Mouse (Mus musculus): ENCODE results near the gene Zfp597. TPM values are rescaled to one million over a fixed set of nuclear protein-coding genes. Genes with fewer than 3 reads are reported as not detected.

Zfp597 gene
- total RNA-seq (2017) = 17.1 and 18.4 TPM in 2 replicates

DNA sequence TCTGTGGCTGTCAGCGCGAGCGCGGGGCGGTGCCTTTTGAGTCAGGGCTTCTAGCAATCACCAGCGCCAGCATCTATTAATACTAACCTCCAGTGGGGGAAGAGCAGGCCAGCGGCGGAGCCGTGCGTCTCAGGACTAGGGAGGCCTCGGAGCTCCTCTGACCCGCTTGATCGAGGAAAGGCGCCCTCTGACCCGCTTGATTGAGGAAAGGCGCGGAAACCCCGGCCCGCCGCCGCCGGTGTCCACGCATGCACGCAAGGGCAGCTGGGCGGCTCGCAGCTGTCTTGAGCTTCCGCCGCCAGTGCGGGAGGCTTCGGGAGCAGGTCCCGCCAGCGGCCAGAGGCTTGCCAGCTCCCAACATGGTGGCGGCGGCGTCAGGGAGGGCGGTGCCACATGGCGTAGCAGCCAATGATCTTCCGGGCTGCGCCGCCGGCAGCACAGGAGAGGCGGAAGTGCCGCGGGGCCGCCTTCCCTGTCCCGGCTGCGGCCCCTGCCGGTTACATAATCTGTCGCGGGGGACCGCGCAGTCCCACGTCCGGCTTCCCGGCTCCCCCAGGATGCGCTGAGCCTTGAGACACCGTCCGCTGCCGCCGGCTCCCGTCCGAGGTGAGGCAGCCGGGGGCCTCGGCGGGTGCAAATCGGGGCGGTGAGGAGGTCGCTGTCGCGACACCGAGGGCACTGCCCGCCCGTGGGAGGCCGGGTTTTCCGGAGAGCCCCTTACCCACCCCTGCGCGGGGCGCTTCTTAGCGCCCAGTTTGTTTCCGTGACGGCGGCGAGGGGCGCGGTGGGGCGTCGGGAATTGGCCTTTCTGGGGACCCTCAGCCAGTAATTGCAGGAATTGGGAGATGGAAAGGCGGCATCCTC, at the start of gene Zfp597, which contains the start of gene Gm20695:
Gene Zfp597, minus strand, starts transcription at position 361 of the 864 bp plus-strand sequence.
Gene Gm20695, plus strand, starts transcription at position 448 of the 864 bp plus-strand sequence.
- ATAC-seq (replicated peaks in 1 of 2; ENCODE audit: insufficient read depth in 1 of 2, low FRiP score in 2 of 2, low TSS enrichment in 1 of 2, low read depth in 1 of 2, poor library complexity in 2 of 2, severe bottlenecking in 2 of 2) = peak; percentile 93 to 99

GRCm38 (mm10) chr16:3934091-3934490, 49.7 kb upstream of the Zfp597 start:
- no peak for ATAC-seq (replicated peaks in 1 of 2; ENCODE audit: insufficient read depth in 1 of 2, low FRiP score in 2 of 2, low TSS enrichment in 1 of 2, low read depth in 1 of 2, poor library complexity in 2 of 2, severe bottlenecking in 2 of 2)

DNA sequence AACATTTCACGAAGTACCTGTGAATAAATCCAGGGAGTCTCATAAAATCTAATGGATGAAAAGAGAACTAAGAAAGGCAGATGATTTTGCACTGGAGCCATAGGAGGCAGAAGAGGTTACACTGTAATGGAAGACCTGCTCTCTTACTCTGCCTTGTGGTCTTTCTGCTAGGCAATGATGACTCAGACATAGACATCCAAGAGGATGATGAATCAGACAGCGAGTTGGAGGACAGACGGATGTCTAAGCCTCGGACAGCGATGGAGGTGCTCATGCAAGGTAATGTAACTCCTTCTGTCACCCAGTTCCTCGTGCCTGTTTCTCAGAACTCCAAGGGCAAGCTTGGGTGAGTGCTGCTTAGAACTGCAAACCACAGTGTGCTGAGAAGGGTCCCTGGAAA, 49.2 kb upstream of the Zfp597 start:
- no peak for ATAC-seq (replicated peaks in 1 of 2; ENCODE audit: insufficient read depth in 1 of 2, low FRiP score in 2 of 2, low TSS enrichment in 1 of 2, low read depth in 1 of 2, poor library complexity in 2 of 2, severe bottlenecking in 2 of 2)

DNA sequence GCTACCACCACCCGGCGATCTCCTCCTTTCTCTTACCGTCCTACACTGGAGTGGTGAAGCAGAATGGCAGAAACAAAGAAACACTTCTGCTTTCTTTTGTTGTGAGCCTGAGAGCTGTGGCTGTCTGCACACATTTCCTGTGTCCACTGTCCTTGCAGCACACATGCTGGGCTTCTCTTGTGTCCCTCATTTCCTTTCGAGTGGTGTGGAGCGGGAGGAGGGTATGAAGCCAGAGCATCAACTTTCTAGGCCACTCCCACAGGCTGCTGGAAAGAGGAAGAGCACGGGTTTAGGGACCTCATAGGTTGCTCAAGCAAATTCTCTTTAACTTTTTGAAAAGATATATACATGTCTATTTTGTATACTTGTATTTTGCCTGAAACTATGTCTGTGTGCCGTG, 44.8 kb upstream of the Zfp597 start:
- ATAC-seq (replicated peaks in 1 of 2; ENCODE audit: insufficient read depth in 1 of 2, low FRiP score in 2 of 2, low TSS enrichment in 1 of 2, low read depth in 1 of 2, poor library complexity in 2 of 2, severe bottlenecking in 2 of 2) = peak; percentile 32 to 62; a peak in 2 of 4 replicates

- ATAC-seq (replicated peaks in 1 of 2; ENCODE audit: insufficient read depth in 1 of 2, low FRiP score in 2 of 2, low TSS enrichment in 1 of 2, low read depth in 1 of 2, poor library complexity in 2 of 2, severe bottlenecking in 2 of 2) = no peak
Observed at GRCm38 (mm10) chr16:3928582-3928981, 44.2 kb upstream of the Zfp597 start.

DNA sequence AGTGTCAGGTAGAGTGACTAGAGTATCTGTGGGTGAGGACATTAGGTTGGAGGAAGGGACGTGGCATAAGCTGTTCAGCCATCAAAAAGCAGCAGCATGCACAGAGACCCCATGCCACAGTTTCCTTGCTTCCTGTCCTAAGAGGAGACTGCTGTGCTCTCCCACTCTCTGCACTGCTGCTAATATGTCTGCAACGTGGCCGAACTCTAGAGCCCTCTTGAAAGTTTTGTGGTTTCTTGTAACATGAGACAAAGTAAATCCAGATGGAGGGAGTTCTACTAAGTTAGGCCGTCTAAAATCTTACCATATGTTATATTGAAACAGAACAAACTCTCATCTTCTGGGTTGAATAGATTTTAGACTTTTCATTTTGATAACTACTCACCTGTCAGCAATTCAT, 39.6 kb upstream of the Zfp597 start:
- ATAC-seq (replicated peaks in 1 of 2; ENCODE audit: insufficient read depth in 1 of 2, low FRiP score in 2 of 2, low TSS enrichment in 1 of 2, low read depth in 1 of 2, poor library complexity in 2 of 2, severe bottlenecking in 2 of 2) = no peak

DNA sequence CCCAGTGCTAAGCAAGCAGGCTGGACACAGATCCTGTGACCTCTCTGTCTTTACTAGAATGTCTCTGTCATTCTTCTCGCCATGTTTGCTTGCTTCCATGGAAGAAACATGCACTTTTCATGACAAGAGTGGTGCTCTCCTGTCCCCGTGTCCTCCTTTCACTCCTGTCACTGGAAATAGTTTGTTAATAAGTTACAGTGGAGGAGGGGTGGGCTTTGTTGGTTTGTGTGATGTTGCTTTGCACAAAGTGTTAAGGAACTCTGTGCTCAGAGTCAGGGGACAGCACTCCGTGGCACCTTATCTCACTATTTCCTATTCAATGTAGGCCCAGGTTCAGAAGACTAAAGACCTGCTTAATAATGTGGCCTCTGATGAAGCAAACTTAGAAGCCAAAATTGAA, 39.2 kb upstream of the Zfp597 start:
- ATAC-seq (replicated peaks in 1 of 2; ENCODE audit: insufficient read depth in 1 of 2, low FRiP score in 2 of 2, low TSS enrichment in 1 of 2, low read depth in 1 of 2, poor library complexity in 2 of 2, severe bottlenecking in 2 of 2) = no peak

DNA sequence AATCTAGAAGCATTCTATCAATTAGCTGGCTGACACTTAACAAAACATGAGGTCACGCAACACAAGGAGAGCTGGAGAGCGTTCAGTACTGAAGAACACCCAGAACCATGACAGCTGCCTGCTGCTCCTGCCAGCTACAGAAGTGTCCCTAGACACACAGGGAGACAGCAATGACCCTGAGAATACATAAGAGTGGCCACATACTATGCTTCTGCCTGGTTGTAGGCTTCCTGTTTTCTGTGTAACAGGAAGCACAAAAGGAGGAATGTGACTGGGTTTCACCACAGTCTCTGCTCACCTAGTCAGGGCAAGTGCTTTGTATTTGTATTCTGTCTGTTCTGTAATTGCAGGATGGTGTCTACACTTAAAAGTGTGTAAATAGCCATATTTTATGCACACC, 36.4 kb upstream of the Zfp597 start:
- ATAC-seq (replicated peaks in 1 of 2; ENCODE audit: insufficient read depth in 1 of 2, low FRiP score in 2 of 2, low TSS enrichment in 1 of 2, low read depth in 1 of 2, poor library complexity in 2 of 2, severe bottlenecking in 2 of 2) = peak in 1 of 2 experiments; percentile 42; a peak in 1 of 4 replicates

- no peak for ATAC-seq (replicated peaks in 1 of 2; ENCODE audit: insufficient read depth in 1 of 2, low FRiP score in 2 of 2, low TSS enrichment in 1 of 2, low read depth in 1 of 2, poor library complexity in 2 of 2, severe bottlenecking in 2 of 2)
Observed at GRCm38 (mm10) chr16:3909118-3909517, 24.8 kb upstream of the Zfp597 start.

GRCm38 (mm10) chr16:3908537-3909111, 24.3 kb upstream of the Zfp597 start, which contains the start of the genes 1700037C18Rik and Cluap1:
TSS of gene 1700037C18Rik (minus strand) at chr16:3908689.
TSS of gene Cluap1 (plus strand) at chr16:3908801.
- peak; percentile 95 to 96 for ATAC-seq (replicated peaks in 1 of 2; ENCODE audit: insufficient read depth in 1 of 2, low FRiP score in 2 of 2, low TSS enrichment in 1 of 2, low read depth in 1 of 2, poor library complexity in 2 of 2, severe bottlenecking in 2 of 2)

DNA sequence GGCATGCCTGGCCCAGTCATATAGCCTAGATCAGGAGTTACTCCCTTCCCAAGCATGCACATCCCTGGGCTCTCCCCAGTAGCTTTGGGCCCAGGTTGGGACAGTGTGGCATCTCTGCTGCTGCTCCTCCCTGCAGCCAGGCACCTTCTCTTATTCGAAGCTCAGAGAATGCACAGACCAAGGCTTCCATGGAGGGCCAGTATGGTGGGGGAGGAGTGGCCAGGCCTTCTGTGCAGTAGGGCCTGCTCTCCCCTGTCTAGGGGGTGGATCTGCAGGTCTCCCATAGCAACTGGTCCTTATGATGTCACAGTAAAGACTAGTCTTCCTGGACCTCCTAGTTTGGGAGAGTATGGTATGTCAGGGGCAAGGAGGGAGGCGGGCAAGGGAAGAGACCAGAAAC, 23.1 kb upstream of the Zfp597 start:
- no peak for ATAC-seq (replicated peaks in 1 of 2; ENCODE audit: insufficient read depth in 1 of 2, low FRiP score in 2 of 2, low TSS enrichment in 1 of 2, low read depth in 1 of 2, poor library complexity in 2 of 2, severe bottlenecking in 2 of 2)

DNA sequence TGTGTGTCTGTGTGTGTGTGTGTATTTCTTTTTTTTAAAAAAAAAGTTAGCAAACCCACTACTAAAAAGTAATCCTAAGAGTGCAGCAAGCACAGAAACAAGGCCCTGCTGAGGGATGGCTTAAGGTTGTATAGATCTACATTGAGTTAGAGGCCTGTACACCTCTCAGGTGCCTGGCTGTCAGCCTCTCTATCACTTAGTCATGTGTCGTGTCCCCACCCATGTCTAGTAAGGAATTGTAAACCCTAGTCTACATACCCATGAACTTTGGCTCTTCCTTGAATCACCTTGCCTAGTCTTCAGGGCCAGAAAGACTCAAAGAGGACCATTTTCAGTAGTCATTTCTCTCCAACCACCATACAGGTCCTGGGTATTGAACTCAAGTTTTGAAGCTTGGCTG, 12.2 kb upstream of the Zfp597 start:
- ATAC-seq (replicated peaks in 1 of 2; ENCODE audit: insufficient read depth in 1 of 2, low FRiP score in 2 of 2, low TSS enrichment in 1 of 2, low read depth in 1 of 2, poor library complexity in 2 of 2, severe bottlenecking in 2 of 2) = no peak

- ATAC-seq (replicated peaks in 1 of 2; ENCODE audit: insufficient read depth in 1 of 2, low FRiP score in 2 of 2, low TSS enrichment in 1 of 2, low read depth in 1 of 2, poor library complexity in 2 of 2, severe bottlenecking in 2 of 2) = no peak
Observed at GRCm38 (mm10) chr16:3896046-3896445, 11.7 kb upstream of the Zfp597 start.

- ATAC-seq (replicated peaks in 1 of 2; ENCODE audit: insufficient read depth in 1 of 2, low FRiP score in 2 of 2, low TSS enrichment in 1 of 2, low read depth in 1 of 2, poor library complexity in 2 of 2, severe bottlenecking in 2 of 2) = peak; percentile 86 to 95
Observed at GRCm38 (mm10) chr16:3895173-3895792, 10.9 kb upstream of the Zfp597 start.

- ATAC-seq (replicated peaks in 1 of 2; ENCODE audit: insufficient read depth in 1 of 2, low FRiP score in 2 of 2, low TSS enrichment in 1 of 2, low read depth in 1 of 2, poor library complexity in 2 of 2, severe bottlenecking in 2 of 2) = no peak
Observed at GRCm38 (mm10) chr16:3893739-3894138, 9.4 kb upstream of the Zfp597 start.

DNA sequence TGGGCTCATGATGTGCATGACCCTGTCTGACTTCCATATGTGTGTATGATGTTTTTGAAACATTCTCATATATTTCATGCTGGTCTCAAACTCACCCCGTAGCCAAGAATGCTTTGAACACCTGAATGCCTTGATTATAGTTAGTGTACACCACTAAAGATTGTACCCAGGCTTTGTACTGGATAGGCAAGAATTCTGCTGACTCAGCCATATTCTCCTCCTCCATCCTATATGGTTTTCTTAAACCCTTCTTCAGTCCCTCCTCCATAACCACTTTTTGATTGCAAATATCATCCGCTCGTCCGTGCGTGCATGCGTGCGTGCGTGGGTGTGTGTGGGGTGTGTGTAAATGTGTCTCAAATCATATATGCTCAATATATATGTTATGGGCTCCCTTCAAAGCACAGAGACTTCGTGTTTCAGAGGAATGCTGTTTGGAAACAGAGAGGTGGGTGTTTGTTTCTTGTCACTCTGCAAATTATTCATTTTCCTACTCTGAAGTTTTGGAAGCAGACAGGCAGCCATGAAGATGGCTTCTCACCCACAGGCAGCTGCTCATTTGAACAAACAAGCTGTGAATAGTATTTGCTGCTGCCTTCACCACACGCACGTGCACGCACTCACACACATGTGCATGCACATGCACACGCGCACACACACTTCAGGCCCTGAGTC, 7.4 kb upstream of the Zfp597 start:
- no peak for ATAC-seq (replicated peaks in 1 of 2; ENCODE audit: insufficient read depth in 1 of 2, low FRiP score in 2 of 2, low TSS enrichment in 1 of 2, low read depth in 1 of 2, poor library complexity in 2 of 2, severe bottlenecking in 2 of 2)

GRCm38 (mm10) chr16:3885065-3885670, 807 bp upstream of the Zfp597 start:
- ATAC-seq (replicated peaks in 1 of 2; ENCODE audit: insufficient read depth in 1 of 2, low FRiP score in 2 of 2, low TSS enrichment in 1 of 2, low read depth in 1 of 2, poor library complexity in 2 of 2, severe bottlenecking in 2 of 2) = peak; percentile 30 to 35; a peak in 1 of 4 replicates
